Mouse (Mus musculus) megakaryocyte, embryonic 14.5 days (primary cell): ENCODE results near the gene Kcna5.

ENCODE experiments used
- FLI1 ChIP-seq: IDR thresholded peaks from 2 replicates; pipeline ENCODE4 v1.6.1; 2012; ENCODE audit warnings: low read length, inconsistent platforms, mixed read lengths
- GATA1 ChIP-seq: IDR thresholded peaks from 3 replicates; pipeline ENCODE4 v1.6.1; 2012; ENCODE audit warnings: mixed read lengths, low read length, inconsistent platforms, borderline replicate concordance

- TF ChIP-seq GATA1 (no peak), FLI1 (no peak)
Observed at GRCm38 (mm10) chr6:126553812-126554211, 18.6 kb upstream of the Kcna5 start.
